8 mouse cellular contexts compared by ENCODE assay signal in genomic region chr1:72182930-72183499, GRCm38 (mm10). TPM values are rescaled to one million over a fixed set of nuclear protein-coding genes. Genes with fewer than 3 reads are reported as not detected.
DNase-seq lines count a peak whose midpoint lies in the region; ATAC-seq lines count a peak whose summit lies in the region.

No protein-coding gene starts in this region.

- ATAC-seq in limb, embryonic 13.5 days (ENCODE audit: low FRiP score, low read depth): peak; percentile 52; the same call in 1 of the 2 replicates
- peak; percentile 72 for ATAC-seq in midbrain, embryonic 16.5 days
- ATAC-seq in megakaryocyte, adult 5-6 weeks (ENCODE audit: poor library complexity, severe bottlenecking): no peak

- no peaks in the 10 kb centered on the region for H3K36me3 ChIP-seq in embryonic facial prominence, embryonic 10.5 days (replicated peaks)
- no peaks in the 10 kb centered on the region for H3K36me3 ChIP-seq in hindbrain, embryonic 10.5 days
- H3K36me3 ChIP-seq in limb, embryonic 13.5 days: no peaks in the 10 kb centered on the region
- no peaks in the 10 kb centered on the region for H3K36me3 ChIP-seq in midbrain, embryonic 16.5 days (ENCODE audit: control insufficient read depth, insufficient read depth, low read length)

- DNase-seq in adrenal gland, adult 8-10 months: peak; percentile 10
- peak; percentile 67 for DNase-seq in embryonic facial prominence, embryonic 10.5 days (ENCODE audit: low spot score)
- DNase-seq in hindbrain, embryonic 10.5 days (ENCODE audit: low spot score): peak; percentile 63
- no peak for DNase-seq in urinary bladder, adult 18-20 months (ENCODE audit: low spot score in 2 of 2)
- DNase-seq in ovary, adult 18-20 months (ENCODE audit: low spot score): no peak

- peak overlapping the region; percentile 44 for H3K4me3 ChIP-seq in embryonic facial prominence, embryonic 10.5 days
- peak overlapping the region; percentile 35 for H3K4me3 ChIP-seq in hindbrain, embryonic 10.5 days
- H3K4me3 ChIP-seq in limb, embryonic 13.5 days: no peak overlapping the region
- peak overlapping the region; percentile 22 for H3K4me3 ChIP-seq in midbrain, embryonic 16.5 days (ENCODE audit: low read depth, low read length)

- H3K27ac ChIP-seq in embryonic facial prominence, embryonic 10.5 days (replicated peaks): peak overlapping the region; percentile 30; the same call in 1 of the 2 replicates
- peak overlapping the region; percentile 56; the same call in 1 of the 2 replicates for H3K27ac ChIP-seq in hindbrain, embryonic 10.5 days
- H3K27ac ChIP-seq in limb, embryonic 13.5 days: no peak overlapping the region
- H3K27ac ChIP-seq in midbrain, embryonic 16.5 days (ENCODE audit: low read length): no peak overlapping the region

- H3K4me2 ChIP-seq in limb, embryonic 13.5 days (replicated peaks): peak overlapping the region; percentile 58
- H3K4me2 ChIP-seq in midbrain, embryonic 16.5 days (ENCODE audit: low read length): peak overlapping the region; percentile 57

- WGBS in embryonic facial prominence, embryonic 10.5 days: 6% methylated on average over 13 of the region's 13 CpGs
- 11% methylated on average over 13 of the region's 13 CpGs for WGBS in hindbrain, embryonic 10.5 days
- WGBS in limb, embryonic 13.5 days: 3% methylated on average over 13 of the region's 13 CpGs
- WGBS in midbrain, embryonic 16.5 days: 3% methylated on average over 13 of the region's 13 CpGs

- H3K4me1 ChIP-seq in embryonic facial prominence, embryonic 10.5 days: peaks cover 18% of the 10 kb centered on the region
- H3K4me1 ChIP-seq in hindbrain, embryonic 10.5 days (replicated peaks): peaks cover 16% of the 10 kb centered on the region
- peaks cover 38% of the 10 kb centered on the region for H3K4me1 ChIP-seq in limb, embryonic 13.5 days
- H3K4me1 ChIP-seq in midbrain, embryonic 16.5 days (ENCODE audit: control insufficient read depth, insufficient read depth, low read length): peaks cover 14% of the 10 kb centered on the region

- H3K27me3 ChIP-seq in embryonic facial prominence, embryonic 10.5 days (replicated peaks; ENCODE audit: low read depth, poor library complexity, severe bottlenecking): no peaks in the 10 kb centered on the region
- H3K27me3 ChIP-seq in hindbrain, embryonic 10.5 days (ENCODE audit: insufficient read depth, poor library complexity, severe bottlenecking): no peaks in the 10 kb centered on the region
- no peaks in the 10 kb centered on the region for H3K27me3 ChIP-seq in limb, embryonic 13.5 days
- H3K27me3 ChIP-seq in midbrain, embryonic 16.5 days (ENCODE audit: control insufficient read depth, insufficient read depth, low read depth, low read length): no peaks in the 10 kb centered on the region

- no peak overlapping the region; the same call in 1 of the 2 replicates for H3K9ac ChIP-seq in limb, embryonic 13.5 days
- peak overlapping the region; percentile 42; the same call in 1 of the 2 replicates for H3K9ac ChIP-seq in midbrain, embryonic 16.5 days (ENCODE audit: low read depth, low read length)

- no peaks in the 10 kb centered on the region for H3K9me3 ChIP-seq in embryonic facial prominence, embryonic 10.5 days
- H3K9me3 ChIP-seq in hindbrain, embryonic 10.5 days: no peaks in the 10 kb centered on the region
- H3K9me3 ChIP-seq in limb, embryonic 13.5 days: no peaks in the 10 kb centered on the region
- H3K9me3 ChIP-seq in midbrain, embryonic 16.5 days (replicated peaks; ENCODE audit: control insufficient read depth, low read length, poor library complexity, severe bottlenecking): no peaks in the 10 kb centered on the region

RNA-seq across cellular contexts. Expression of gene Mreg, which starts 29.1 kb away (rescaled TPM):
- total RNA-seq in adrenal gland, adult 8-10 months (2022): 1 to 10 TPM; 1.1 to 1.9 (median 1.1) TPM
- 20.3 and 21.1 TPM in 2 replicates for polyA plus RNA-seq in embryonic facial prominence, embryonic 10.5 days (2016; fragmentation: Nextera tagmentation; extraction: Ambion mirVana)
- 12.3 and 27.2 TPM in 2 replicates for polyA plus RNA-seq in hindbrain, embryonic 10.5 days (2016; fragmentation: Nextera tagmentation; extraction: Ambion mirVana)
- polyA plus RNA-seq in limb, embryonic 13.5 days (2015; fragmentation: Nextera tagmentation; extraction: Ambion mirVana): 1.8 and 2.2 TPM in 2 replicates
- polyA plus RNA-seq in midbrain, embryonic 16.5 days (2015; fragmentation: Nextera tagmentation; extraction: Ambion mirVana): 1.6 and 1.9 TPM in 2 replicates
- 0.18 and 1.6 TPM in 2 replicates for total RNA-seq in megakaryocyte, adult 5-6 weeks (2015)
- 0.37 and 1.1 TPM in 2 replicates for total RNA-seq in megakaryocyte, adult 5-6 weeks (2017)

Comparison
In these comparisons a context has a peak if more than half of its experiments do, and no peak if none do; other contexts are left out.
1. DNase-seq: peak in adrenal gland, adult 8-10 months (single experiment), embryonic facial prominence, embryonic 10.5 days (single experiment) and hindbrain, embryonic 10.5 days (single experiment); none in urinary bladder, adult 18-20 months (0 of 2) and ovary, adult 18-20 months (single experiment).
2. H3K27ac ChIP-seq: peak in embryonic facial prominence, embryonic 10.5 days (single experiment) and hindbrain, embryonic 10.5 days (single experiment); none in limb, embryonic 13.5 days (single experiment) and midbrain, embryonic 16.5 days (single experiment).